Mouse (Mus musculus) midbrain, embryonic 15.5 days (tissue): ENCODE measurements around the gene Themis2. TPM values are rescaled to one million over a fixed set of nuclear protein-coding genes. Genes with fewer than 3 reads are reported as not detected.
"Not testable (repeated sequence)": the region's sequence is repeated elsewhere in the genome, so short reads cannot be mapped to it uniquely, and the experiment has no call there.

Experiments
- ATAC-seq: fragments of 200-750 bp; cut with Nextera tagmentation; replicated peaks from 2 replicates; pipeline ENCODE4 v1.8.0; 2017; ENCODE audit warnings: moderate TSS enrichment
- H3K27ac ChIP-seq: fragments of 300-500 bp; sonication (generic); 2 replicates; pipeline ENCODE4 v1.5.1; 2015; ENCODE audit warnings: mild to moderate bottlenecking, inconsistent platforms
- H3K27me3 ChIP-seq: fragments of 300-500 bp; sonication (generic); replicated peaks from 2 replicates; pipeline ENCODE4 v1.6.1; 2015; ENCODE audit warnings: inconsistent platforms
- H3K36me3 ChIP-seq: fragments of 300-500 bp; sonication (generic); replicated peaks from 2 replicates; pipeline ENCODE4 v1.6.1; 2015; ENCODE audit warnings: inconsistent platforms
- H3K4me1 ChIP-seq: fragments of 300-500 bp; sonication (generic); 2 replicates; pipeline ENCODE4 v1.6.1; 2015; ENCODE audit warnings: inconsistent platforms
- H3K4me2 ChIP-seq: fragments of 300-500 bp; sonication (generic); 2 replicates; pipeline ENCODE4 v1.6.1; 2015; ENCODE audit warnings: inconsistent platforms, mild to moderate bottlenecking, moderate library complexity
- H3K4me3 ChIP-seq: fragments of 300-500 bp; sonication (generic); 2 replicates; pipeline ENCODE4 v1.5.1; 2015; ENCODE audit warnings: mild to moderate bottlenecking, inconsistent platforms
- H3K9ac ChIP-seq: fragments of 300-500 bp; sonication (generic); 2 replicates; pipeline ENCODE4 v1.6.1; 2015; ENCODE audit warnings: mild to moderate bottlenecking, inconsistent platforms
- H3K9me3 ChIP-seq: fragments of 300-500 bp; sonication (generic); 2 replicates; pipeline ENCODE4 v1.6.1; 2016; ENCODE audit warnings: inconsistent platforms
- WGBS: fragments of 180-500 bp; shearing (Covaris S2); methylation state at CpG from one replicate; pipeline ENCODE4 v1.1.7; 2015; ENCODE audit warnings: mixed read lengths; 5-methylcytosine and 5-hydroxymethylcytosine counted together
- polyA plus RNA-seq: library from polyadenylated mRNA; unstranded; fragments of >200 nt; fragmentation: Nextera tagmentation; extraction: Ambion mirVana; gene quantifications from 2 replicates; pipeline ENCODE4 v1.2.1, GENCODE M21; 2015

Gene Themis2
- polyA plus RNA-seq, 1 experiment from 2014 or later, result 0.62 TPM

DNA sequence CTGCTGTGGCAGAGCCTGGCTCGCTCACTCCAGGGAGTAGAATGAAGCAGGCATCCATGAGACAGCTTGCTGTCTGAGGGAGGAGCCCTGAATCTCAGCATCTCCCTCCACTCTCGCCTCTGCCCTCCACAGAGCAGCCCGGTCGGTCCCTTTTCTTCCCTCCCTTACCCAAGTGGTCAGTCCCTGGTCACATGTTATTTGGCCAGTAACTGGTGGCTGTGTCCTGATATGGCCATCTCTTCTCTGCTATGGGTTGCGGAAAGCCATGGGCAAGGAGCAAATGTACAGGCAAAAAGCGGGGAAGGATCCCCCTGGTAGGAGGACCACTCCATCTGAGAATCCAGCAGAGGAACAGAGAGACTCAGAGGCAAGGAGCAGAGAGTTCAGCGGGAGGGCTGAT lies 1.0 kb downstream of the Themis2 start:
- no peak for ATAC-seq
- H3K27me3 ChIP-seq, result peaks cover 9% of the 10 kb centered on the region; the same call in 1 of the 2 replicates
- no peak overlapping the region for H3K4me3 ChIP-seq
- H3K9ac ChIP-seq, result no peak overlapping the region
- no peaks in the 10 kb centered on the region for H3K9me3 ChIP-seq
- H3K4me1 ChIP-seq, result peaks cover 5% of the 10 kb centered on the region
- no peak overlapping the region for H3K27ac ChIP-seq
- H3K36me3 ChIP-seq, result no peaks in the 10 kb centered on the region
- 70% methylated on average over 7 of the region's 7 CpGs for WGBS
- no peak overlapping the region for H3K4me2 ChIP-seq

DNA sequence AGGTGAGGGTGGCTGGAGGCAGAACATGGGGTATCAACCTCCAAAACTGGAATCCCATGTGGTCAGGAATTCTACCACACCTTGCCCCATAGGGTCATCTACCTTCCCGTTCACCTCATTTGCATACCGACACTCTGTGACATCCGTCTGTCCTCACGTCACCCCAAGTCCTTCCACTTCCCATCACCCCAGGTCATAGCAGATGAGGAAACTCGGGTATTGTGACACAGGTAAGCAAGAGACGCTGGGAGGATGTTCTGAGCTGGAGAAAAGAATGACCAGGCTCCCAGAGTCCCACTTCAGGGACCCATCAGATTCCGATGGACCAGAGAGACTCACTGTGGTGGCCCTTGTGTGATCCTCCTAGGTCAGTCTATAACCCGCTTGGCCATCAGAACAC lies 1.4 kb downstream of the Themis2 start:
- 79% methylated on average over 8 of the region's 8 CpGs for WGBS

DNA sequence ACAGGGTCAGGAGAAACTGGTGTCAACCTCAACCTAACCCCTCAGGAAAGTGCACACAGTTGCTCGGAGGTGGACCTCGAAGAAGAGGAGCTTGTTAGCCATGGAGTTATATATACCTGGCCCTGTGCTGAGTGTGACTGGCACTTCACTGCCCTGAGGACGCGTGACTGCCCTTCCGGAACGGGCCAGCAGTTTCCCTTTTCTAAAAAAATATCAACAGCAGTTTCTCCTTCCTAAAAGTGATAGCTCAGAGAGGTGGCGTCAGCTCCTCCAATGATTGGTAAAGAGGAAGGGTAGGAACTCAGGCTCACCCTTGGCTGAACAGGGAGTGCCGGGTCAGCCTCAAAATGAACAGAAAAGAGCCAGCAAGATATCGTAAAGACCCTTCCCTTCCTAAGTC lies 2.2 kb downstream of the Themis2 start:
- no peaks in the 10 kb centered on the region for H3K9me3 ChIP-seq
- no peak overlapping the region for H3K27ac ChIP-seq
- H3K4me3 ChIP-seq, result no peak overlapping the region
- peaks cover 9% of the 10 kb centered on the region; the same call in 1 of the 2 replicates for H3K27me3 ChIP-seq
- ATAC-seq, result no peak
- H3K4me1 ChIP-seq, result peaks cover 5% of the 10 kb centered on the region
- no peak overlapping the region for H3K4me2 ChIP-seq
- H3K9ac ChIP-seq, result no peak overlapping the region
- H3K36me3 ChIP-seq, result no peaks in the 10 kb centered on the region
- WGBS, result 83% methylated on average over 9 of the region's 9 CpGs

More for the DNA sequence above, 1.4 kb downstream of the Themis2 start:
- ATAC-seq, result no peak
- Histone ChIP-seq H3K36me3 (no peaks in the 10 kb centered on the region), H3K27me3 (peaks cover 9% of the 10 kb centered on the region; the same call in 1 of the 2 replicates), H3K4me1 (peaks cover 5% of the 10 kb centered on the region), H3K27ac (no peak overlapping the region), H3K9ac (no peak overlapping the region), H3K9me3 (no peaks in the 10 kb centered on the region), H3K4me2 (no peak overlapping the region), H3K4me3 (no peak overlapping the region)

DNA sequence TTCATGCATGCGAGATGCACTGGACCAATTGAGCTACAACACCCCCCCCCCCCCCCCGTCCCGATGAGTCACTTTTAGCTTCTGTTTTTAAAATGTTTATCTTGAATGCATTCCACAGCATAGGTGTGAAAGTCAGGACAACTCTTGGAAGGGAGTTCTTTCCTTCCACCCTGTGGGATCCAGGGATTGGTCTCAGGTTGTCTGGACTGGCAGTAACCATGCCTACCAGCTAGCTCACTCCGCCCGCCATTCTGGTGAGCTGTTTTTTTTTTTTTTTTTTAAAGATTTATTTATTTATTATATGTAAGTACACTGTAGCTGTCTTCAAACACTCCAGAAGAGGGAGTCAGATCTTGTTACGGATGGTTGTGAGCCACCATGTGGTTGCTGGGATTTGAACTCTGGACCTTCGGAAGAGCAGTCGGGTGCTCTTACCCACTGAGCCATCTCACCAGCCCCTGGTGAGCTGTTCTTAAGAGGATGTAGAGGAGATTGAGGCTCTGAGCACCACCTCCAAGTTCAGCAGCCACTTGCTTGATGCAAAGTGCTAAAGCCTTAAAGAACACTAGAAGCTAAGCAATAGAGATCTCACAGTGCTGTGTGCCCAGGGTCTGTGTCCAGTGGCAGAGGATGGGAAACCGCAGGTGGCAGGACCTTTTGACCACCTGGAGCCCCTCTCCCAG lies 2.7 kb downstream of the Themis2 start:
- not testable (repeated sequence) for H3K27me3 ChIP-seq, H3K27ac ChIP-seq, H3K9ac ChIP-seq, H3K36me3 ChIP-seq, H3K4me2 ChIP-seq, H3K9me3 ChIP-seq, ATAC-seq, H3K4me1 ChIP-seq, H3K4me3 ChIP-seq
- WGBS, result 84% methylated on average over 9 of the region's 9 CpGs

DNA sequence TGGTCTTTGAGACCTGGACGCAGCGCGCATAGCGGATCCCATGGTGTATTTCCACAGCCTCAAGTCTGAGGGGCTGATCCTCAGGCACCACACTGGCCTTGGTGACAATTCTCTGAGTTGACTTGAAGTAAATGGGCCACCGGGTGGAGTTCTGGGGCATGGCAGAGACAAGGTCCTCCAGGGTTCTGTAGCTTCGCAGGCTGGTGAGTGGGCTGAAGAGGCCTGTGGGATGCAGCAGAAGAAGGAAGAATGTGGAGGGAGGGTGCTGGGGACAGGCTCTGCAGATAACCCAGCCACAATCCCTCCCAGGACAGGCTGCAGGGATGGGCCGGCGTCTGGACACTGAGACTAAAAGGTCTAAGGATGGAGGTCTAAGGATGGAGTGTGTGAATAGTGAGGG lies 6.5 kb downstream of the Themis2 start:
- WGBS, result 95% methylated on average over 8 of the region's 8 CpGs
- no peak overlapping the region for H3K4me2 ChIP-seq

DNA sequence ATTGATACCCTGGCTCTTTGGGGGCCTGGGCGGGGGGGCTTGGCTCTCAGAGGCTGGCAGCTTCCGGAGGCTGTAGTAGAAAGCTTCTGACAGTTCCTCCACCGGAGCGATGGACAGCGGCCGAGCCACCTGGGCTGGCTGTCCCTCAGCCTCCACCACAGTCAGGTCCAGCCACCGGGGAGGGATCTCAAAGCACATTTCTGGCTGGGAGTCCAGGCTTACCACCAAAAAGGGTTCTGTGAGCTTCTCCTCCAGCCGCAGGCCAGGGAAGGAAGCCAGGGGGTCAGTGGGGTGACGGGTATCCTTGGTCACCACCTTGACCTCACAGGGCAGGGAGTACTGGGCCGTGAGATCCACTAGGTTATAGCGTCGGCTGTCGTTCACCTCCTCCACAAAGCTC lies 11.0 kb downstream of the Themis2 start:
- Histone ChIP-seq H3K27me3 (no peaks in the 10 kb centered on the region), H3K36me3 (no peaks in the 10 kb centered on the region), H3K27ac (no peak overlapping the region), H3K4me1 (no peaks in the 10 kb centered on the region), H3K4me2 (no peak overlapping the region), H3K4me3 (no peak overlapping the region), H3K9ac (no peak overlapping the region), H3K9me3 (no peaks in the 10 kb centered on the region)
- WGBS, result 91% methylated on average over 13 of the region's 13 CpGs
- ATAC-seq, result no peak

More for the DNA sequence above, 6.5 kb downstream of the Themis2 start:
- 0 out of 2 replicates have a peak, but pooled peaks cover 1% of the 10 kb centered on the region for H3K27me3 ChIP-seq
- H3K4me1 ChIP-seq, result no peaks in the 10 kb centered on the region
- no peaks in the 10 kb centered on the region for H3K36me3 ChIP-seq
- no peak overlapping the region for H3K27ac ChIP-seq
- ATAC-seq, result no peak
- no peaks in the 10 kb centered on the region for H3K9me3 ChIP-seq
- no peak overlapping the region for H3K9ac ChIP-seq
- no peak overlapping the region for H3K4me3 ChIP-seq

DNA sequence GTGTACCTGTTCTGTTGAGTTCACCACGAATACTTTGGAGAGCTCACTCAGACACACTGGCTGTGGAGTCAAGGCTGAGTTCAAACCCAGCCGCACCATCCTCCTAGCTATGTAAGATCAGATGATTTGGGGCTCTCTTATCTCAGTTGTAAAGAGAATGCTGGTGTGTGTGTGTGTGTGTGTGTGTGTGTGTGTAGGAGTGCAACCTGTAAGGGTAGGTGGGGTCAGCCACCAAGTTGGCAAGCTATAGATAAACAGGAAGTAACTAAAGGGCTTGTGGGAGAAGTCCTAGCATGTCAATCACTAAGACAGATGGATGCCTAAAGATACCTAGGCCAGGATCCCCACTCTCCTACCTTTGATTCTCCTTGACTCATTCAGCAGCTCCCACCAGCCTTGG lies 12.5 kb downstream of the Themis2 start:
- no peaks in the 10 kb centered on the region for H3K9me3 ChIP-seq
- no peak overlapping the region for H3K4me3 ChIP-seq
- no peak overlapping the region for H3K27ac ChIP-seq
- no peaks in the 10 kb centered on the region for H3K36me3 ChIP-seq
- H3K4me1 ChIP-seq, result no peaks in the 10 kb centered on the region
- WGBS, result 82% methylated on average over 2 of the region's 2 CpGs
- ATAC-seq, result no peak
- no peak overlapping the region for H3K4me2 ChIP-seq
- no peaks in the 10 kb centered on the region for H3K27me3 ChIP-seq
- H3K9ac ChIP-seq, result no peak overlapping the region

DNA sequence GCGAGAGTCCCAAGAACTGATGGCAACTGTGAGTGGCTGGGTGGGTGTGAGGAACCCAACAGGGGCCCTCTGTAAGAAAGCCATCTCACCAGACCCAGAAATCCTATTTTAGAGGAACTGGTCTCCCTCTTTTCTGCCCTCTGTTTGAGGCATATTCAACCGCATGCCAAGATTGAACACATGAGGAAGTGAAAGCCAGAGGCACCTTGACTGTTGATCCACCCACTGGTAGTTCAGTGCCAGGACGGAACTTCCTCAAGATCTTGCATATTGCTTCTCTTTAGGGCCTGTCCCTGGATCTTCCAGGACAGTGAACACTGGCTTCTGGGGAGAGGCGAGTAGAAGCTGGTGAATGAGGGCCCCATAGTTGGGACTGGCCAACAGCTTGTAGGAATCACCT lies 15.9 kb downstream of the Themis2 start:
- Histone ChIP-seq H3K36me3 (peaks cover 6% of the 10 kb centered on the region; the same call in 1 of the 2 replicates), H3K4me3 (no peak overlapping the region), H3K27me3 (no peaks in the 10 kb centered on the region), H3K9ac (no peak overlapping the region), H3K27ac (no peak overlapping the region), H3K9me3 (no peaks in the 10 kb centered on the region), H3K4me2 (no peak overlapping the region), H3K4me1 (no peaks in the 10 kb centered on the region)
- 91% methylated on average over 4 of the region's 4 CpGs for WGBS
- no peak for ATAC-seq

DNA sequence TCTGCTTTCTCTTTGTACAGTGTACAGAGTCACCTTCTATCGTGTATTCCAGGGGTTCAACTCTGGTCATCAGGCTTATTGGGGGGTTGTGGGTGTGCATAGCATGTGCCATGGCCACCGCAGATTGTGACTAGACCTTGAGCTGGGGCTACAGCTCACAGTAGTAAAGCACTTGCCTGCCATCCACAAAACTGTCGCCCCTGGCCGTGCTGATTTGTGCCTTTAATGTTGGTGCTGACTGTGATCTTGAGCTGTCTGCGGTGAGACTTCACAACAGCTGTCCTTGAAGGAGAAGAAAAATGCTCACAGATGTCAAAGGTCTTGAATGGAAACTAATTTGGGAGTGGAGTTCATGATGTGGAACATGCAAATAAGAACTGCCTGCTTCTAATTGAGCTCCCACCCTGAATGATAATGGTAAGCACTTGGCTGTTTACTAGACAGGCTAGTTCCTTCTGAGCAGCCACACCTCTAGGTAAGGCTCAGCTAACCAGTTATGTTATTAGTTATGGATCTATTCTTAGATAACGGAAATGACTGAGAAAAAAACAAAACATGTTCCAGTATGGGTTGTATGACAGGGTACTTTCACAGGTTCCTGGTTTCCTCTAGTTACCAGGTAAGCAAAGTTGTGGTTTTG lies 17.5 kb downstream of the Themis2 start:
- H3K9ac ChIP-seq, result no peak overlapping the region
- no peaks in the 10 kb centered on the region for H3K4me1 ChIP-seq
- no peak overlapping the region for H3K27ac ChIP-seq
- no peaks in the 10 kb centered on the region for H3K9me3 ChIP-seq
- no peak overlapping the region for H3K4me3 ChIP-seq
- ATAC-seq, result no peak
- no peaks in the 10 kb centered on the region for H3K27me3 ChIP-seq
- H3K4me2 ChIP-seq, result no peak overlapping the region
- 95% methylated on average over 6 of the region's 6 CpGs for WGBS
- peaks cover 9% of the 10 kb centered on the region; the same call in 1 of the 2 replicates for H3K36me3 ChIP-seq

DNA sequence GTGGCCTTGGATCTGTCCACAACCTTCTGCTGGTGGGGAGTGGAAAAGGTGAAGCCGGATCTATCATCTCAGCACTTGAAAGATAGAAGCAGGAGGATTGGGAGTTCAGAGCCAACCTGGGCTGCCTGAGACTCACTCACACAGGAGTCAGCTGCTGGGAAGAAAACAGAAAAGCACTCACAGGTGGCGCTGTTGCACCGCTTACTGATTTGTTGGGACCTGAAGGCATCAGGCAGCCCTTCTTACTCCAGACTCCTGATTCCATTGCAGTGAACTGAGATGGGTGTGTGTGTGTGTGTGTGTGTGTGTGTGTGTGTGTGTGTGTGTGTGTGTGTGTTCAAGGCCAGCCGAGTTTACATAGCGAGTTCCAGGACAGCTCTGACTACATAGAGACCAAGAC lies 19.4 kb downstream of the Themis2 start:
- no peak overlapping the region for H3K27ac ChIP-seq
- 94% methylated on average over 5 of the region's 5 CpGs for WGBS
- no peaks in the 10 kb centered on the region for H3K4me1 ChIP-seq
- no peak overlapping the region for H3K4me2 ChIP-seq
- H3K27me3 ChIP-seq, result no peaks in the 10 kb centered on the region
- H3K9me3 ChIP-seq, result no peaks in the 10 kb centered on the region
- no peak overlapping the region for H3K4me3 ChIP-seq
- ATAC-seq, result no peak
- H3K36me3 ChIP-seq, result peaks cover 17% of the 10 kb centered on the region; the same call in 1 of the 2 replicates
- H3K9ac ChIP-seq, result no peak overlapping the region

DNA sequence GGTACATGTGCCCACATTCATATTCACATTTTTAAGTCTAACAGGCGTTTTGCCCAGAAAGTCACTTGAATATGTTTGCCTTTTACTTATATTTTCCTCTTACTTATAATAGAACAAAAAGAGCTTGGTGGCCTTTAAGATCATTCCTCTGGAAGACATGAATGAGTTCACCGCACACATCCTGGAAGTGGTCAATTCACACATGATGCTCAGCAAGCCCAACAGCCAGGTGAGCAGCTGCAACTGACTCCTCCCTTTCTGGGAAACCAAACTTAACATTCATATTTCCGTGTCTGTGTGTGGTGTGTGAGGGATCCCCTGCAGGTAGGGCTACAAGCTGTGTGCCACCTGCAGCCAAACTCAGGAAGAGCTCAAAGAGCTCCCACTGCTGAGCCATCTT lies 21.3 kb downstream of the Themis2 start:
- WGBS, result 83% methylated on average over 3 of the region's 3 CpGs
- H3K9ac ChIP-seq, result no peak overlapping the region
- H3K27me3 ChIP-seq, result no peaks in the 10 kb centered on the region
- no peak for ATAC-seq
- H3K9me3 ChIP-seq, result no peaks in the 10 kb centered on the region
- no peak overlapping the region for H3K4me3 ChIP-seq
- H3K27ac ChIP-seq, result no peak overlapping the region
- peaks cover 19% of the 10 kb centered on the region; the same call in 1 of the 2 replicates for H3K36me3 ChIP-seq
- H3K4me2 ChIP-seq, result no peak overlapping the region
- no peaks in the 10 kb centered on the region for H3K4me1 ChIP-seq

DNA sequence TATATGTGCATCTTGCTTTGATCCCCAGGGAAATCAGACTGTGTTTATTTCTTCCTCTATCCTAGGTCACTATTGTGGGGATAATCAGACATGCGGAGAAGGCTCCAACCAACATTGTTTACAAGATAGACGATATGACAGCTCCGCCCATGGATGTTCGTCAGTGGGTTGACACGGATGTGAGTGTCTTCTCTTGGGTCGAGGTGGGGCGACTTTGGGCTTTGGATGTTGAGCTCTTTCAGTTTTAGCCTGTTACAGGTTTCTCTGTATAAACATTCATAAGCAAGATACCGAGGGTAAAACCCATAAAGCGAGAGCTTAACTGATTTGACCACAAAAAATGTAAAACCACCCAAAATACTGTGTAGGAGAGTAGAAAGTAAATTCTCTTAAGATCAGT lies 24.4 kb downstream of the Themis2 start:
- H3K36me3 ChIP-seq, result peaks cover 13% of the 10 kb centered on the region; the same call in 1 of the 2 replicates
- peaks cover 10% of the 10 kb centered on the region for H3K4me1 ChIP-seq
- no peak for ATAC-seq
- no peak overlapping the region for H3K4me3 ChIP-seq
- no peak overlapping the region for H3K9ac ChIP-seq
- no peak overlapping the region for H3K27ac ChIP-seq
- no peaks in the 10 kb centered on the region for H3K27me3 ChIP-seq
- no peak overlapping the region for H3K4me2 ChIP-seq
- 95% methylated on average over 9 of the region's 9 CpGs for WGBS
- no peaks in the 10 kb centered on the region for H3K9me3 ChIP-seq
